Mouse (Mus musculus) heart, postnatal 0 days (tissue): ENCODE results near the gene Tbl2.

Experiments used
- CTCF ChIP-seq: IDR thresholded peaks from 2 replicates; pipeline ENCODE4 v1.5.1; 2016; ENCODE audit warnings: antibody characterized with exemption, control low read depth, low read depth
- EP300 ChIP-seq: IDR thresholded peaks from 2 replicates; pipeline ENCODE4 v1.6.1; 2016; ENCODE audit warnings: antibody characterized with exemption, low read depth

- TF ChIP-seq CTCF = no peak
- TF ChIP-seq EP300 = no peak
Measured at GRCm38 (mm10) chr5:135172986-135173385, 23.5 kb downstream of the Tbl2 start.
